Mouse (Mus musculus): ENCODE results near the gene Morf4l1. TPM values are rescaled to one million over a fixed set of nuclear protein-coding genes. Genes with fewer than 3 reads are reported as not detected.
"Not testable (repeated sequence)": the region's sequence is repeated elsewhere in the genome, so short reads cannot be mapped to it uniquely, and the experiment has no call there.

Gene Morf4l1
- polyA plus RNA-seq, 1 experiment from 2014 or later: 556 TPM

DNA sequence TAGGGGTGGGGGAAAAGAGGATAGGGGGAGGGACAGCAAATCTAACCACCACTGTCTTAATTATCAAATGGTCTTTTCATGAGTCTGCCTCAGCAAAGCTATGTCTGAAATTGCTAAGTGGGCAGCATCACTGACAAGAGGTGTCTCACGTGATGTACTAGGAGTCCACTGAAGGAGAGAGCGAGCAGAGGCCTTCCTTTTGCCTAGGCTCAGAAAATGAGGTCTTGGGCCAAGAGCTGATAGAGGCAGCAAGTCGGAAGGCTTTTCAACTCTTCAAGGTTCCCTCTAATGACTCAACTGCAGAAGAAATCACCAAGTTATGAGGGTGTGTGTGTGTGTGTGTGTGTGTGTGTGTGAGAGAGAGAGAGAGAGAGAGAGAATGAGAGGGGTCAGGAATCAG lies 30.4 kb downstream of the Morf4l1 start:
- 95% methylated on average over 3 of the region's 3 CpGs for WGBS
- Histone ChIP-seq H3K4me3 (ENCODE audit: low read depth, low read length) (no peak overlapping the region), H3K9me3 (replicated peaks; ENCODE audit: control insufficient read depth, low read length) (no peaks in the 10 kb centered on the region), H3K27me3 (ENCODE audit: control insufficient read depth, insufficient read depth, low read length) (no peaks in the 10 kb centered on the region), H3K9ac (replicated peaks; ENCODE audit: low read length) (no peak overlapping the region), H3K4me1 (ENCODE audit: control insufficient read depth, insufficient read depth, low read length) (no peaks in the 10 kb centered on the region), H3K36me3 (replicated peaks; ENCODE audit: control insufficient read depth, insufficient read depth, low read depth, low read length) (no peaks in the 10 kb centered on the region), H3K4me2 (ENCODE audit: low read depth, low read length) (no peak overlapping the region), H3K27ac (replicated peaks; ENCODE audit: low read depth, low read length) (no peak overlapping the region)
- ATAC-seq (replicated peaks; ENCODE audit: insufficient number of reproducible peaks, low FRiP score, low TSS enrichment, low read depth) (no peak), DNase-seq (ENCODE audit: low spot score) (no peak)

DNA sequence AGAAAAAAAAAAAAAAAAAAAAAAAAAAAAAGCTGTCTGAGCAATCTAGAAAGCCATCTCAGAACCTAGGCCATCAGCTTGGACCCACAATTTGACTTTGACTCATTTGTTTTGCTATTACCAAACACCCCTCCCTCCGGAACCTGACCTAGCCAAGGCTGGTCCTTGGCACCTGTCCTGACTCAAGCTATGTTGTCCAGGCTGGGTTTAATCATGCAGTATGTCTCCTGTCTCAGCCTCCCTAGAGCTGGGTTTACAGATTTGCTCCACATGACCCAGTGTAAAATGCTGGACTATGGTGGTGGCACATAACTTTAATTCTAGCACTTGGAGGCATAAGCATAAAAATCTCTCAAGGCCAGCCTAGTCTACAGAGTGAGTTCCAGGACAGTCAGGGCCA lies 31.6 kb downstream of the Morf4l1 start:
- no peaks in the 10 kb centered on the region for H3K4me1 ChIP-seq (ENCODE audit: control insufficient read depth, insufficient read depth, low read length)
- H3K9me3 ChIP-seq (replicated peaks; ENCODE audit: control insufficient read depth, low read length): no peaks in the 10 kb centered on the region
- H3K36me3 ChIP-seq (replicated peaks; ENCODE audit: control insufficient read depth, insufficient read depth, low read depth, low read length): no peaks in the 10 kb centered on the region
- H3K4me3 ChIP-seq (ENCODE audit: low read depth, low read length): no peak overlapping the region
- H3K27me3 ChIP-seq (ENCODE audit: control insufficient read depth, insufficient read depth, low read length): no peaks in the 10 kb centered on the region
- ATAC-seq (replicated peaks; ENCODE audit: insufficient number of reproducible peaks, low FRiP score, low TSS enrichment, low read depth): no peak
- 97% methylated on average over 1 of the region's 1 CpGs for WGBS
- no peak overlapping the region for H3K9ac ChIP-seq (replicated peaks; ENCODE audit: low read length)
- no peak overlapping the region for H3K4me2 ChIP-seq (ENCODE audit: low read depth, low read length)
- no peak overlapping the region for H3K27ac ChIP-seq (replicated peaks; ENCODE audit: low read depth, low read length)
- DNase-seq (ENCODE audit: low spot score): no peak

DNA sequence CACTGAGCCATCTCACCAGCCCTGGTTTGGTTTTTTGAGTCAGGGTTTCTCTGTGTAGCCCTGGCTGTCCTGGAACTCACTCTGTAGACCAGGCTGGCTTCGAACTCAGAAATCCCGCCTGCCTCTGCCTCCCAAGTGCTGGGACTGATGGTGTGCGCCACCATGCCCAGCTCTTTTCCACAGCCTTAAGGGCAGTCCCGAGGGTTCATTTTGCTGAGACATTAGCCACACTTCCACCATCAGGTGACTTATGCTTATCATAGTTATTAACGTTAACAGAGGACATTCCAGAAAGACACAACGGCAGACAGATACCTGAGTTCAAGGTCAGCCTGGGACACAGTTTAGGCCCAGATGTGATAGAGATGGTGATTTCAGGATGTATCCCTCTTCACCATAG lies 32.6 kb downstream of the Morf4l1 start:
- not testable (repeated sequence) for ATAC-seq (replicated peaks; ENCODE audit: insufficient number of reproducible peaks, low FRiP score, low TSS enrichment, low read depth); H3K9ac ChIP-seq (replicated peaks; ENCODE audit: low read length); H3K36me3 ChIP-seq (replicated peaks; ENCODE audit: control insufficient read depth, insufficient read depth, low read depth, low read length); DNase-seq (ENCODE audit: low spot score); H3K9me3 ChIP-seq (replicated peaks; ENCODE audit: control insufficient read depth, low read length); H3K27me3 ChIP-seq (ENCODE audit: control insufficient read depth, insufficient read depth, low read length); H3K4me2 ChIP-seq (ENCODE audit: low read depth, low read length); H3K4me1 ChIP-seq (ENCODE audit: control insufficient read depth, insufficient read depth, low read length); H3K4me3 ChIP-seq (ENCODE audit: low read depth, low read length); H3K27ac ChIP-seq (replicated peaks; ENCODE audit: low read depth, low read length)
- 84% methylated on average over 6 of the region's 6 CpGs for WGBS

DNA sequence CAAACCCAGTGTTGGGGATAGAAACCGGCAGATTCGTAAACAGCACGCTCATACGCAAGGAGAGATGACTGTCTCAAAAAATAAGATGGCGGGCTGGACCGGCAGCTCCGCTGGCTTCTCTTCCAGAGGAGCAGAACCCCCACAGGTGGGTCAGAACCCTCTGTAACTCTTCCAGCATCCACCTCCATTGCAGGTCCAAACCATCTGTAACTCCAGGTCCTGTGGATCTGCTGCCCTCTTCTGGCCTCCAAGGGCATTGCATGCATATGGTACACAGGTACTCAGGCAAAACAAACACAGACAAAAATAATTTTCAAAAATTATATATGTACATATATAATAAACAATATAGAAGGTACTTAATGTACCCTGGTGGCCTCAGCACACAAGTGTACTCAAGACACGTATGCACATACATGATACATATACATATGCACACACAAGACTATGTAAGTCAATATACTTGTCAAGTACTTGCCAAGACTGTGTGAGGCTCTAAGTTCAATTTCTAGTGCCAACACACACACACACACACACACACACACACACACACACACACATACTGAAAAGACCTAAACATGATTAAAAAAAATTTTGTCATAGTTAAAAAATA lies 37.6 kb downstream of the Morf4l1 start:
- Histone ChIP-seq H3K4me3 (ENCODE audit: low read depth, low read length) (no peak overlapping the region), H3K9me3 (replicated peaks; ENCODE audit: control insufficient read depth, low read length) (no peaks in the 10 kb centered on the region), H3K4me1 (ENCODE audit: control insufficient read depth, insufficient read depth, low read length) (no peaks in the 10 kb centered on the region), H3K9ac (replicated peaks; ENCODE audit: low read length) (no peak overlapping the region), H3K27me3 (ENCODE audit: control insufficient read depth, insufficient read depth, low read length) (no peaks in the 10 kb centered on the region), H3K36me3 (replicated peaks; ENCODE audit: control insufficient read depth, insufficient read depth, low read depth, low read length) (no peaks in the 10 kb centered on the region), H3K4me2 (ENCODE audit: low read depth, low read length) (no peak overlapping the region), H3K27ac (replicated peaks; ENCODE audit: low read depth, low read length) (no peak overlapping the region)
- WGBS: 59% methylated on average over 8 of the region's 8 CpGs
- peak; percentile 37; the same call in 1 of the 2 replicates for ATAC-seq (replicated peaks; ENCODE audit: insufficient number of reproducible peaks, low FRiP score, low TSS enrichment, low read depth)
- peak; percentile 61 for DNase-seq (ENCODE audit: low spot score)

DNA sequence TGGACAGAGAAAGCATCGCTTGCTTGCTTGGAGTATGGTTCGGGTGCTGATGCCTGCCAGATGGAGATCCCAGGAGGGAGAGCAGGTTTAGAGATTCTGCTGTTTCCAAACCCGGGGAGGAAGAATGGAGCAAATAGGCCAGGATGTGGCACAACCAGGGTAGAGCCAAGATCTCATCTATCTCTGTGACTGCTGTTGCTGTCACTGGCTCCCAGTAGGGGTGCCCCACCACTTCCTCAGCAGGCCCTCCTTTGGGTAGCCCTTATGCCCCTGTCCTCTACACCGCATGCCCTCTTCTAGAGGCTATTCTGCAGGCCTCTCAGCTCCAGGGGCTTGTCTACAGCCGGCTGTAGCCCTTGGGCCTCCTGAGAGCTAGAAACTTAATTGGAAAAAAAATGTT lies 38.4 kb downstream of the Morf4l1 start:
- DNase-seq (ENCODE audit: low spot score) (no peak), ATAC-seq (replicated peaks; ENCODE audit: insufficient number of reproducible peaks, low FRiP score, low TSS enrichment, low read depth) (no peak)
- no peak overlapping the region for H3K27ac ChIP-seq (replicated peaks; ENCODE audit: low read depth, low read length)
- no peak overlapping the region for H3K4me3 ChIP-seq (ENCODE audit: low read depth, low read length)
- H3K9ac ChIP-seq (replicated peaks; ENCODE audit: low read length): no peak overlapping the region
- H3K27me3 ChIP-seq (ENCODE audit: control insufficient read depth, insufficient read depth, low read length): no peaks in the 10 kb centered on the region
- WGBS: 81% methylated on average over 5 of the region's 5 CpGs
- no peaks in the 10 kb centered on the region for H3K36me3 ChIP-seq (replicated peaks; ENCODE audit: control insufficient read depth, insufficient read depth, low read depth, low read length)
- no peaks in the 10 kb centered on the region for H3K4me1 ChIP-seq (ENCODE audit: control insufficient read depth, insufficient read depth, low read length)
- no peaks in the 10 kb centered on the region for H3K9me3 ChIP-seq (replicated peaks; ENCODE audit: control insufficient read depth, low read length)
- H3K4me2 ChIP-seq (ENCODE audit: low read depth, low read length): no peak overlapping the region

DNA sequence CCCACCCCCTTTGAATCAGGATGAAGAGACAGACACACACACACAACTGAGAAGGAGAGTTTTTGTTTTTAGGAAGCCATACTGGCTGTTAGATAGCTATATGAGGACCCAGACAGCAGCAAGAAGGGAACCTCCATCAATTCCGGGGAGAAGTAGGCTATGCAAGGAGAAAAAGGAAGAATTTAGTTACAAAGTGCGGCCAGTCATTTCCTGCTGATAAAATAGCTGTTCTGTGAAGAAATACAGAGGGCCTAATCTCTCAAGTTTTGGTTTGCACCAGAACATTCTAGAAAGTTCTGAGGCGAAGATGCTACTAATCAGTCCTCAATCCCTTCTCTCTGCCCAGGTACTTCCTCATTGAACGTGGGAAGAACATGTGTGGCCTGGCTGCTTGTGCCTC lies 39.2 kb downstream of the Morf4l1 start:
- WGBS: 97% methylated on average over 4 of the region's 4 CpGs
- Histone ChIP-seq H3K27ac (replicated peaks; ENCODE audit: low read depth, low read length) (no peak overlapping the region), H3K9me3 (replicated peaks; ENCODE audit: control insufficient read depth, low read length) (no peaks in the 10 kb centered on the region), H3K4me2 (ENCODE audit: low read depth, low read length) (no peak overlapping the region), H3K4me3 (ENCODE audit: low read depth, low read length) (no peak overlapping the region), H3K27me3 (ENCODE audit: control insufficient read depth, insufficient read depth, low read length) (no peaks in the 10 kb centered on the region), H3K9ac (replicated peaks; ENCODE audit: low read length) (no peak overlapping the region), H3K4me1 (ENCODE audit: control insufficient read depth, insufficient read depth, low read length) (no peaks in the 10 kb centered on the region), H3K36me3 (replicated peaks; ENCODE audit: control insufficient read depth, insufficient read depth, low read depth, low read length) (no peaks in the 10 kb centered on the region)
- DNase-seq (ENCODE audit: low spot score): no peak
- no peak for ATAC-seq (replicated peaks; ENCODE audit: insufficient number of reproducible peaks, low FRiP score, low TSS enrichment, low read depth)

DNA sequence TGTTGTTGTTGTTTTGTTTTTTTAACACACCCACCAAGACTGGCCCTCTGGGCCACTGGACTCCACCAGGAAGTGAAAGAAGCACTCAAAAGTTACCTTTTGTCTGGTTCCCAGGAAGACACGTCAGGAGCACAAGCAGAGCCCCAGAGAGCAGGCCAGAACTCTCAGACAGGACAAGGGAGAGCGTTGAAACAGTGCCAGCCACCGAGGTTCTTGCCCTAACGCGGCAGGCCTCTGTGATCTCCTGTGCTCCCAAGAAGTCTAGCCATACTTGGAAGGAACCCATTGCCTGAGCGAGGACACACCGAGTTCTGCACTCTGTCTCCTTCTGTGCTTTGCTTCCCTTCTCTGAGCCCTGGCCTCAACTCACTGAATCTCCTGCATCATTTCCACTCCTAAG lies 44.4 kb downstream of the Morf4l1 start:
- no peak overlapping the region for H3K27ac ChIP-seq (replicated peaks; ENCODE audit: low read depth, low read length)
- no peak overlapping the region for H3K4me3 ChIP-seq (ENCODE audit: low read depth, low read length)
- H3K4me2 ChIP-seq (ENCODE audit: low read depth, low read length): no peak overlapping the region
- H3K27me3 ChIP-seq (ENCODE audit: control insufficient read depth, insufficient read depth, low read length): no peaks in the 10 kb centered on the region
- H3K9ac ChIP-seq (replicated peaks; ENCODE audit: low read length): no peak overlapping the region
- H3K4me1 ChIP-seq (ENCODE audit: control insufficient read depth, insufficient read depth, low read length): no peaks in the 10 kb centered on the region
- DNase-seq (ENCODE audit: low spot score) (no peak), ATAC-seq (replicated peaks; ENCODE audit: insufficient number of reproducible peaks, low FRiP score, low TSS enrichment, low read depth) (no peak)
- no peaks in the 10 kb centered on the region for H3K9me3 ChIP-seq (replicated peaks; ENCODE audit: control insufficient read depth, low read length)
- no peaks in the 10 kb centered on the region for H3K36me3 ChIP-seq (replicated peaks; ENCODE audit: control insufficient read depth, insufficient read depth, low read depth, low read length)
- WGBS: 88% methylated on average over 7 of the region's 7 CpGs

DNA sequence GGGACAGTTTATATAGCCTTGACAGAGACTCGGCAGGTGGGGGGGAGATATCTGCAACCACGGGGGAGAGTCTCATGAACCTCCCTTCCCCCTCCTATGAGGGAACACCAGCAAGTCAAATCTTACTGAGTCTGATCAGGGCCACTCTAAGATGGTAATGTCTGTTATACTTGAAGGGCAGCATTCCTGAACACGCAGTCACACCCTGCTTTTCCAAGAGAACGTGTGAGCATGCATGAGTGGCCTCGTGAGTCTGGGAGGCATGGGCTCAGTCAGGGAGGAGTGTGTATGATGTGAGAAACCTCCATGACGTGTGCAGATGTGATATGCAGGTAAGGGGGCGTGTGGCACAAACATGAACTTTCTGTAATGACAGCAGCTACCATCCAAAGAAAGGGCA lies 45.1 kb downstream of the Morf4l1 start:
- Histone ChIP-seq H3K36me3 (replicated peaks; ENCODE audit: control insufficient read depth, insufficient read depth, low read depth, low read length) (no peaks in the 10 kb centered on the region), H3K4me2 (ENCODE audit: low read depth, low read length) (no peak overlapping the region), H3K9me3 (replicated peaks; ENCODE audit: control insufficient read depth, low read length) (no peaks in the 10 kb centered on the region), H3K4me1 (ENCODE audit: control insufficient read depth, insufficient read depth, low read length) (no peaks in the 10 kb centered on the region), H3K4me3 (ENCODE audit: low read depth, low read length) (no peak overlapping the region), H3K27ac (replicated peaks; ENCODE audit: low read depth, low read length) (no peak overlapping the region), H3K9ac (replicated peaks; ENCODE audit: low read length) (no peak overlapping the region), H3K27me3 (ENCODE audit: control insufficient read depth, insufficient read depth, low read length) (no peaks in the 10 kb centered on the region)
- WGBS: 71% methylated on average over 7 of the region's 7 CpGs
- no peak for ATAC-seq (replicated peaks; ENCODE audit: insufficient number of reproducible peaks, low FRiP score, low TSS enrichment, low read depth)
- no peak for DNase-seq (ENCODE audit: low spot score)

Measured in embryonic facial prominence, embryonic 11.5 days (tissue).